ENCODE assay signal across 28 mouse cellular contexts in genomic region chr5:139592850-139593249, GRCm38 (mm10). TPM values are rescaled to one million over a fixed set of nuclear protein-coding genes. Genes with fewer than 3 reads are reported as not detected.
DNase-seq lines count a peak whose midpoint lies in the region; ATAC-seq and TF ChIP-seq lines count a peak whose summit lies in the region.
"Had no signal": no experiment of that assay in that cellular context is flagged by ENCODE, and none has a peak within 500 bp of the region (broad histone marks: within the 10 kb centered on the region; RNA-seq: fewer than 3 reads in every experiment).

No protein-coding gene starts in this region.

- WGBS in intestine, postnatal 0 days: 56% methylated on average over 3 of the region's 3 CpGs
- WGBS in intestine, embryonic 16.5 days: 66% methylated on average over 3 of the region's 3 CpGs
- WGBS in kidney, embryonic 16.5 days: 38% methylated on average over 3 of the region's 3 CpGs
- WGBS in midbrain, embryonic 14.5 days: 69% methylated on average over 3 of the region's 3 CpGs
- WGBS in midbrain, embryonic 16.5 days: 74% methylated on average over 3 of the region's 3 CpGs

- peaks cover 36% of the 10 kb centered on the region for H3K27me3 ChIP-seq in intestine, postnatal 0 days (replicated peaks; ENCODE audit: control insufficient read depth, insufficient read depth, low read length)
- H3K27me3 ChIP-seq in intestine, embryonic 16.5 days (replicated peaks; ENCODE audit: control insufficient read depth, insufficient read depth, low read length): peaks cover 24% of the 10 kb centered on the region
- H3K27me3 ChIP-seq in kidney, embryonic 16.5 days (ENCODE audit: insufficient read depth, low read length): peaks cover 20% of the 10 kb centered on the region
- no peaks in the 10 kb centered on the region for H3K27me3 ChIP-seq in midbrain, embryonic 14.5 days (ENCODE audit: control insufficient read depth, insufficient read depth, low read length)
- H3K27me3 ChIP-seq in midbrain, embryonic 16.5 days (ENCODE audit: control insufficient read depth, insufficient read depth, low read depth, low read length): no peaks in the 10 kb centered on the region; the same call in 1 of the 2 replicates

- ATAC-seq in intestine, postnatal 0 days: peak; percentile 16; the same call in 1 of the 2 replicates
- no peak for ATAC-seq in intestine, embryonic 16.5 days
- ATAC-seq in kidney, embryonic 16.5 days (ENCODE audit: low FRiP score, low TSS enrichment): peak; percentile 23; the same call in 1 of the 2 replicates
- no peak for ATAC-seq in midbrain, embryonic 14.5 days (ENCODE audit: low FRiP score, low TSS enrichment)
- ATAC-seq in midbrain, embryonic 16.5 days: no peak
- ATAC-seq: activated CD4-positive, CD25-positive, alpha-beta regulatory T cell, adult 4 months; forebrain, embryonic 13.5 days; forebrain, embryonic 16.5 days; hindbrain, embryonic 16.5 days had no signal

- peak; percentile 57 to 64 for DNase-seq in cerebellum, postnatal 10 days
- DNase-seq in cerebellum, adult 11-12 months: no peak
- DNase-seq in kidney, adult 18-20 months: no peak
- no peak for DNase-seq in midbrain, embryonic 14.5 days
- DNase-seq: adrenal gland, adult 8-10 months; adrenal gland, postnatal 25 days; cerebellum, adult 18-20 months; cerebellum, adult 9-10 months; cerebellum, postnatal 25 days; gastrocnemius, postnatal 10 days; gastrocnemius, postnatal 36 days; heart, adult 2 months; heart, postnatal 14 days; heart, postnatal 4 days had no signal

- H3K36me3 ChIP-seq in intestine, postnatal 0 days (ENCODE audit: control insufficient read depth, insufficient read depth): no peaks in the 10 kb centered on the region
- H3K36me3 ChIP-seq in intestine, embryonic 16.5 days (ENCODE audit: control insufficient read depth, insufficient read depth, low read length): no peaks in the 10 kb centered on the region
- H3K36me3 ChIP-seq in kidney, embryonic 16.5 days (ENCODE audit: insufficient read depth, low read length): no peaks in the 10 kb centered on the region
- no peaks in the 10 kb centered on the region for H3K36me3 ChIP-seq in midbrain, embryonic 14.5 days (ENCODE audit: control insufficient read depth, insufficient read depth, low read length)
- H3K36me3 ChIP-seq in midbrain, embryonic 16.5 days (ENCODE audit: control insufficient read depth, insufficient read depth, low read length): no peaks in the 10 kb centered on the region
- H3K36me3 ChIP-seq: embryonic facial prominence, embryonic 12.5 days; embryonic facial prominence, embryonic 15.5 days; heart, embryonic 10.5 days; heart, embryonic 13.5 days; hindbrain, embryonic 12.5 days had no signal

- no peak overlapping the region for H3K9ac ChIP-seq in intestine, postnatal 0 days (ENCODE audit: low read depth, low read length)
- no peak overlapping the region for H3K9ac ChIP-seq in intestine, embryonic 16.5 days (ENCODE audit: low read depth, low read length)
- no peak overlapping the region for H3K9ac ChIP-seq in kidney, embryonic 16.5 days (replicated peaks; ENCODE audit: low read length)
- H3K9ac ChIP-seq in midbrain, embryonic 14.5 days (replicated peaks; ENCODE audit: low read length): no peak overlapping the region
- H3K9ac ChIP-seq in midbrain, embryonic 16.5 days (ENCODE audit: low read depth, low read length): no peak overlapping the region
- H3K9ac ChIP-seq: embryonic facial prominence, embryonic 12.5 days; embryonic facial prominence, embryonic 15.5 days; forebrain, embryonic 13.5 days; heart, embryonic 13.5 days; hindbrain, embryonic 12.5 days had no signal

- TF ChIP-seq CTCF in intestine, postnatal 0 days (IDR thresholded peaks at IDR 0.05; ENCODE audit: low read depth): no peak

- no peaks in the 10 kb centered on the region for H3K9me3 ChIP-seq in intestine, postnatal 0 days (ENCODE audit: control insufficient read depth)
- no peaks in the 10 kb centered on the region for H3K9me3 ChIP-seq in intestine, embryonic 16.5 days (ENCODE audit: control insufficient read depth, low read length)
- H3K9me3 ChIP-seq in kidney, embryonic 16.5 days (ENCODE audit: low read length): no peaks in the 10 kb centered on the region
- H3K9me3 ChIP-seq in midbrain, embryonic 14.5 days (ENCODE audit: control insufficient read depth, low read length): no peaks in the 10 kb centered on the region
- no peaks in the 10 kb centered on the region for H3K9me3 ChIP-seq in midbrain, embryonic 16.5 days (replicated peaks; ENCODE audit: control insufficient read depth, low read length, poor library complexity, severe bottlenecking)
- H3K9me3 ChIP-seq: embryonic facial prominence, embryonic 12.5 days; embryonic facial prominence, embryonic 15.5 days; heart, embryonic 10.5 days; heart, embryonic 13.5 days; hindbrain, embryonic 12.5 days had no signal

- no peak overlapping the region for H3K4me3 ChIP-seq in intestine, postnatal 0 days (ENCODE audit: low read depth, low read length)
- no peak overlapping the region for H3K4me3 ChIP-seq in intestine, embryonic 16.5 days (ENCODE audit: low read length)
- H3K4me3 ChIP-seq in kidney, embryonic 16.5 days (ENCODE audit: low read length): no peak overlapping the region
- no peak overlapping the region for H3K4me3 ChIP-seq in midbrain, embryonic 14.5 days (replicated peaks; ENCODE audit: low read depth, low read length)
- H3K4me3 ChIP-seq in midbrain, embryonic 16.5 days (ENCODE audit: low read depth, low read length): no peak overlapping the region
- H3K4me3 ChIP-seq: embryonic facial prominence, embryonic 12.5 days; embryonic facial prominence, embryonic 15.5 days; forebrain, embryonic 13.5 days; heart, adult 2 months; heart, embryonic 10.5 days; heart, embryonic 13.5 days; hindbrain, embryonic 12.5 days had no signal

- no peaks in the 10 kb centered on the region for H3K4me1 ChIP-seq in intestine, postnatal 0 days (replicated peaks; ENCODE audit: control insufficient read depth, insufficient read depth, low read length)
- no peaks in the 10 kb centered on the region for H3K4me1 ChIP-seq in intestine, embryonic 16.5 days (ENCODE audit: control insufficient read depth, insufficient read depth, low read length)
- H3K4me1 ChIP-seq in kidney, embryonic 16.5 days (ENCODE audit: insufficient read depth, low read length): peaks cover 16% of the 10 kb centered on the region
- peaks cover 15% of the 10 kb centered on the region; the same call in 1 of the 2 replicates for H3K4me1 ChIP-seq in midbrain, embryonic 14.5 days (ENCODE audit: control insufficient read depth, insufficient read depth, low read length)
- peaks cover 7% of the 10 kb centered on the region; the same call in 1 of the 2 replicates for H3K4me1 ChIP-seq in midbrain, embryonic 16.5 days (ENCODE audit: control insufficient read depth, insufficient read depth, low read length)
- H3K4me1 ChIP-seq: embryonic facial prominence, embryonic 12.5 days had no signal

- no peak overlapping the region for H3K27ac ChIP-seq in intestine, postnatal 0 days (ENCODE audit: low read depth, low read length)
- H3K27ac ChIP-seq in intestine, embryonic 16.5 days (ENCODE audit: low read length): no peak overlapping the region
- H3K27ac ChIP-seq in kidney, embryonic 16.5 days (ENCODE audit: low read length): peak overlapping the region; percentile 5
- H3K27ac ChIP-seq in midbrain, embryonic 14.5 days (replicated peaks; ENCODE audit: low read depth, low read length): 0 out of 2 replicates have a peak overlapping the region, but pooled peaks have one; percentile 26
- no peak overlapping the region for H3K27ac ChIP-seq in midbrain, embryonic 16.5 days (ENCODE audit: low read length)
- H3K27ac ChIP-seq: embryonic facial prominence, embryonic 12.5 days; embryonic facial prominence, embryonic 15.5 days; forebrain, embryonic 13.5 days; heart, adult 2 months; heart, embryonic 10.5 days; heart, embryonic 13.5 days had no signal

- no peak overlapping the region for H3K4me2 ChIP-seq in intestine, postnatal 0 days (replicated peaks; ENCODE audit: low read depth)
- H3K4me2 ChIP-seq in intestine, embryonic 16.5 days (ENCODE audit: low read depth, low read length): no peak overlapping the region
- H3K4me2 ChIP-seq in kidney, embryonic 16.5 days (replicated peaks; ENCODE audit: low read depth, low read length): no peak overlapping the region
- H3K4me2 ChIP-seq in midbrain, embryonic 14.5 days (ENCODE audit: low read length): no peak overlapping the region
- H3K4me2 ChIP-seq in midbrain, embryonic 16.5 days (ENCODE audit: low read length): no peak overlapping the region
- H3K4me2 ChIP-seq: embryonic facial prominence, embryonic 12.5 days; embryonic facial prominence, embryonic 15.5 days; heart, embryonic 13.5 days had no signal

RNA-seq across cellular contexts. Expression of gene Uncx, which starts 49.6 kb away (rescaled TPM):
- not detected in 2 replicates for polyA plus RNA-seq in intestine, postnatal 0 days (2015; fragmentation: Nextera tagmentation; extraction: Ambion mirVana)
- polyA plus RNA-seq in intestine, embryonic 16.5 days (2015; fragmentation: Nextera tagmentation; extraction: Ambion mirVana): not detected in 2 replicates
- 52.8 and 65.4 TPM in 2 replicates for polyA plus RNA-seq in kidney, embryonic 16.5 days (2015; fragmentation: Nextera tagmentation; extraction: Ambion mirVana)
- 39.6 and 44.0 TPM in 2 replicates for polyA plus RNA-seq in midbrain, embryonic 14.5 days (2014; fragmentation: Nextera tagmentation; extraction: Ambion mirVana)
- 22.5 and 23.8 TPM in 2 replicates for polyA plus RNA-seq in midbrain, embryonic 16.5 days (2015; fragmentation: Nextera tagmentation; extraction: Ambion mirVana)
- polyA plus RNA-seq: activated CD4-positive, CD25-positive, alpha-beta regulatory T cell, adult 4 months; heart, adult 2 months; heart, embryonic 13.5 days; heart, embryonic 16.5 days had no signal

Comparison
In these comparisons a context has a peak if more than half of its experiments do, and no peak if none do; other contexts are left out.
1. DNase-seq: peak in cerebellum, postnatal 10 days (2 of 2); none in cerebellum, adult 11-12 months (single experiment), kidney, adult 18-20 months (single experiment) and midbrain, embryonic 14.5 days (single experiment).
2. ATAC-seq: peak in intestine, postnatal 0 days (single experiment) and kidney, embryonic 16.5 days (single experiment); none in intestine, embryonic 16.5 days (single experiment), midbrain, embryonic 14.5 days (single experiment) and midbrain, embryonic 16.5 days (single experiment).
3. H3K27ac ChIP-seq: peak in kidney, embryonic 16.5 days (single experiment) and midbrain, embryonic 14.5 days (single experiment); none in intestine, postnatal 0 days (single experiment), intestine, embryonic 16.5 days (single experiment) and midbrain, embryonic 16.5 days (single experiment).
4. RNA of gene Uncx, which starts 49.6 kb away (polyA plus RNA-seq): 52.8 to 65.4 TPM in kidney, embryonic 16.5 days, 39.6 to 44.0 TPM in midbrain, embryonic 14.5 days and 22.5 to 23.8 TPM in midbrain, embryonic 16.5 days; not detected in intestine, postnatal 0 days and not detected in intestine, embryonic 16.5 days; every median in the first group is over 10 times any median in the second.